Mouse (Mus musculus) ES-CJ7 (cell line): Measurements from ENCODE around the gene Adssl1.

Experiments used
- DNase-seq: peaks from one replicate; pipeline ENCODE4 v3.0.0; 2011; ENCODE audit warnings: low read depth, low spot score

Adssl1 gene

GRCm38 (mm10) chr12:112653157-112653824, 33.4 kb downstream of the Adssl1 start:
- peak; percentile 77 for DNase-seq

- DNase-seq = no peak
Observed at GRCm38 (mm10) chr12:112654076-112654475, 34.2 kb downstream of the Adssl1 start.

GRCm38 (mm10) chr12:112658619-112659018, 38.8 kb downstream of the Adssl1 start:
- no peak for DNase-seq

GRCm38 (mm10) chr12:112659109-112659508, 39.3 kb downstream of the Adssl1 start:
- DNase-seq = peak; percentile 31

GRCm38 (mm10) chr12:112660576-112661326, 40.9 kb downstream of the Adssl1 start:
- no peak for DNase-seq

- no peak for DNase-seq
Observed at GRCm38 (mm10) chr12:112661327-112661605, 41.4 kb downstream of the Adssl1 start.

- no peak for DNase-seq
Observed at GRCm38 (mm10) chr12:112661851-112662250, 42.0 kb downstream of the Adssl1 start.

- no peak for DNase-seq
Observed at GRCm38 (mm10) chr12:112663303-112663702, 43.5 kb downstream of the Adssl1 start.

- no peak for DNase-seq
Observed at GRCm38 (mm10) chr12:112663716-112664115, 43.9 kb downstream of the Adssl1 start.

GRCm38 (mm10) chr12:112664124-112664523, 44.3 kb downstream of the Adssl1 start:
- DNase-seq = no peak

- no peak for DNase-seq
Observed at GRCm38 (mm10) chr12:112664656-112665055, 44.8 kb downstream of the Adssl1 start.

GRCm38 (mm10) chr12:112665445-112665844, 45.6 kb downstream of the Adssl1 start:
- no peak for DNase-seq

- no peak for DNase-seq
Observed at GRCm38 (mm10) chr12:112665881-112666544, 46.2 kb downstream of the Adssl1 start.

GRCm38 (mm10) chr12:112667619-112668297, 47.9 kb downstream of the Adssl1 start:
- DNase-seq = no peak

- DNase-seq = no peak
Observed at GRCm38 (mm10) chr12:112670718-112671393, 51.0 kb downstream of the Adssl1 start.

GRCm38 (mm10) chr12:112671891-112672290, 52.0 kb downstream of the Adssl1 start:
- DNase-seq = peak; percentile 72

- DNase-seq = peak; percentile 37
Observed at GRCm38 (mm10) chr12:112672744-112673575, 53.1 kb downstream of the Adssl1 start.

- no peak for DNase-seq
Observed at GRCm38 (mm10) chr12:112673576-112674091, 53.8 kb downstream of the Adssl1 start.

- DNase-seq = peak; percentile 42
Observed at GRCm38 (mm10) chr12:112674132-112675011, 54.5 kb downstream of the Adssl1 start, which contains the start of gene Akt1. Gene Akt1 (minus strand): TSS chr12:112674884.
